Mouse (Mus musculus) heart, adult 2 months (tissue): ENCODE results near the gene Selenok.

Source experiments
- CTCF ChIP-seq: fragments of 200-600 bp; IDR thresholded peaks from 2 replicates; pipeline ENCODE4 v1.8.1; 2022; ENCODE audit warnings: antibody characterized with exemption, mild to moderate bottlenecking, moderate library complexity
- EP300 ChIP-seq: fragments of 200-500 bp; IDR thresholded peaks from 2 replicates; pipeline ENCODE4 v1.6.1; 2011; ENCODE audit warnings: low read depth, low read length, control low read depth; ENCODE audit not compliant: insufficient read depth
- POLR2A ChIP-seq: fragments of 200-500 bp; IDR thresholded peaks from 2 replicates; pipeline ENCODE4 v1.6.1; 2011; ENCODE audit warnings: mild to moderate bottlenecking, low read depth, low read length, control low read depth; ENCODE audit not compliant: insufficient read depth

- no peak for TF ChIP-seq CTCF
- TF ChIP-seq POLR2A: peak; percentile 60
- TF ChIP-seq EP300: no peak
Measured at GRCm38 (mm10) chr14:29978254-29979204, 10.4 kb downstream of the Selenok start, which contains the start of gene Actr8.
